Mouse (Mus musculus) small intestine, adult 2 months (tissue): ENCODE results near the gene Them4. TPM values are rescaled to one million over a fixed set of nuclear protein-coding genes. Genes with fewer than 3 reads are reported as not detected.
A peak's percentile ranks its signal among the peaks of the same experiment; 100 is the strongest.

Experiments
- H3K27ac ChIP-seq: fragments of 200-500 bp; 2 replicates; pipeline ENCODE4 v1.5.1; 2012; ENCODE audit warnings: low read depth, low read length, control low read depth, inconsistent platforms; ENCODE audit not compliant: insufficient read depth
- H3K27me3 ChIP-seq: fragments of 200-500 bp; 2 replicates; pipeline ENCODE4 v1.6.1; 2012; ENCODE audit warnings: mild to moderate bottlenecking, moderate library complexity, low read length, inconsistent platforms; ENCODE audit not compliant: control insufficient read depth, insufficient read depth
- H3K36me3 ChIP-seq: fragments of 200-500 bp; 2 replicates; pipeline ENCODE4 v1.6.1; 2012; ENCODE audit warnings: mild to moderate bottlenecking, low read length, control low read depth, inconsistent platforms; ENCODE audit not compliant: control insufficient read depth, insufficient read depth
- H3K4me1 ChIP-seq: fragments of 200-500 bp; 2 replicates; pipeline ENCODE4 v1.6.1; 2012; ENCODE audit warnings: low read length, inconsistent platforms, mixed read lengths; ENCODE audit not compliant: control insufficient read depth, insufficient read depth, insufficient read length
- H3K4me3 ChIP-seq: fragments of 200-500 bp; 2 replicates; pipeline ENCODE4 v1.5.1; 2012; ENCODE audit warnings: low read depth, mild to moderate bottlenecking, control low read depth, inconsistent platforms, low read length, moderate library complexity
- CTCF ChIP-seq: fragments of 200-500 bp; IDR thresholded peaks from 2 replicates; pipeline ENCODE4 v1.5.1; 2012; ENCODE audit warnings: low read depth, mild to moderate bottlenecking, control low read depth, inconsistent platforms, low read length, moderate library complexity, mixed read lengths; ENCODE audit not compliant: insufficient replicate concordance, insufficient read length; ENCODE audit errors: extremely low read depth
- POLR2A ChIP-seq: fragments of 200-500 bp; IDR thresholded peaks from 2 replicates; pipeline ENCODE4 v1.6.1; 2012; ENCODE audit warnings: low read depth, mild to moderate bottlenecking, control low read depth, inconsistent platforms, low read length, moderate library complexity
- WGBS: fragments of 180-500 bp; shearing (Covaris S2); methylation state at CpG from one replicate; pipeline ENCODE4 v1.1.7; 2018; 5-methylcytosine and 5-hydroxymethylcytosine counted together
- polyA plus RNA-seq: library from polyadenylated mRNA; depleted of rRNA; stranded (reverse); fragments of >200 nt; gene quantifications from 2 replicates; pipeline ENCODE4 v1.2.3, GENCODE M21; 2012

Gene Them4
- polyA plus RNA-seq, 1 experiment, result 1.0 TPM

DNA sequence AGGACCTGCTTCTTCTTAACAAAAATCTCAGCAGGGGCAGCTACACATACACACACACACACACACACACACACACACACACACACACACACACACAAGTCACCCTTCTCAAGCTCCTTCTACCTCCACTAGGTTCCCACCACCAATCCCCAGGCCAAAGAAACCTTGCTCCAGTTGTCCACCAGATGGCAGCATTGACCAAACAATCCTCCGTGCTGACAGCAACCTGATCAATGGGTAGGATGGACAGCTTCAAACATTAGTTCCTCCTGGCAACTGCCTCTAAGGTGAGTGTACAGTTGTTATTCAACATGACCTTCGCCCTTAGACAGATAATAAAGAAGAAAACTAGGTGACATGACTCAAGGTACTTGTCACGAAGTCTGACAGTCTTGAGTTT is 56.9 kb downstream of the Them4 start:
- H3K27ac ChIP-seq, result peak overlapping the region; percentile 93; the same call in 1 of the 2 replicates
- H3K4me1 ChIP-seq, result peaks cover 28% of the 10 kb centered on the region
- H3K27me3 ChIP-seq, result no peaks in the 10 kb centered on the region; the same call in 1 of the 2 replicates
- no peaks in the 10 kb centered on the region for H3K36me3 ChIP-seq
- 9% methylated on average over 3 of the region's 3 CpGs for WGBS
- no peak overlapping the region for H3K4me3 ChIP-seq
- no peak for TF ChIP-seq POLR2A
- peak; percentile 79; the same call in 1 of the 2 replicates for TF ChIP-seq CTCF

DNA sequence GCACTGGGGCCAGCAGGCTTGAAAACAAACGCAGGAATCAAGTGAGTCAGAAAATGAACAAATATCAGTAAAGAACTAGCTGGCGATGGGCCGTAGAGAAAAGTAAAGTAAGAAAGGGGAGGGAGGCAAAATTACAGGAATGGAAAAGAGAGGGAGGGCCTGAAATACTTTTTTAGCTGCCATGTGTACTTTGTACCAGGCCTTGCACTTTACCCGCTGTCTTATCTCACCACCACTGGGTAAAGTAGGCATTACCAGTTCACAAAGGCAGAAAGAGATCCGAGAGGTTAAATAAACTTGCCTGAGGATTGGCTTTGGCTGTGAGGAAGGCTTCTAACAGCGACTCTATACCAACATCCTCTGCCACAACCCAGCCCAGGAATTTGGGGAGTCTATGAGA is 57.6 kb downstream of the Them4 start:
- Histone ChIP-seq H3K36me3 (no peaks in the 10 kb centered on the region), H3K4me3 (no peak overlapping the region), H3K27ac (peak overlapping the region; percentile 93), H3K27me3 (no peaks in the 10 kb centered on the region), H3K4me1 (peaks cover 30% of the 10 kb centered on the region)
- 18% methylated on average over 6 of the region's 6 CpGs for WGBS
- no peak for TF ChIP-seq POLR2A

DNA sequence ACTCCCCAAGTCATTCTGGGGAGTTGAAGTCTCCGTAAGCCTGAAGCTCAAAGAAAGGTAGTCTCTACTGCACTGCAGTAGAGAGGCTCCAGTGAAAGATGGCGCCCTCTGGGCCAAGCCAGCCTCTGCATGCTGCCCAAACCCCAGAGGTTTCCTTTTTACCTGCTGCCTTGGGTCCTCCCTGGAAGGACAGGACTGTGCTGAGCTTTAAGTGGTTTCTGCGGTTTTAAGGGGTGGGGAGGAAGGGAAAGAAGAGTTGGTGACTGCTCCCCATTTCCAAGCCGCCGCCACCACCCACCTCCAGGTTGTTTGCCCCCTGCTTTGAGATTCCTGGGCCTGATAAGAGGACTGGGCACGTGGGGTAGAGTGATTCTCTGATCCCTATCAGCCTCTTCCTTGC is 58.7 kb downstream of the Them4 start:
- peak overlapping the region; percentile 93; the same call in 1 of the 2 replicates for H3K27ac ChIP-seq
- no peak for TF ChIP-seq POLR2A
- no peak for TF ChIP-seq CTCF
- no peaks in the 10 kb centered on the region for H3K27me3 ChIP-seq
- H3K4me3 ChIP-seq, result no peak overlapping the region
- WGBS, result 81% methylated on average over 6 of the region's 6 CpGs
- H3K4me1 ChIP-seq, result peaks cover 32% of the 10 kb centered on the region
- H3K36me3 ChIP-seq, result no peaks in the 10 kb centered on the region

DNA sequence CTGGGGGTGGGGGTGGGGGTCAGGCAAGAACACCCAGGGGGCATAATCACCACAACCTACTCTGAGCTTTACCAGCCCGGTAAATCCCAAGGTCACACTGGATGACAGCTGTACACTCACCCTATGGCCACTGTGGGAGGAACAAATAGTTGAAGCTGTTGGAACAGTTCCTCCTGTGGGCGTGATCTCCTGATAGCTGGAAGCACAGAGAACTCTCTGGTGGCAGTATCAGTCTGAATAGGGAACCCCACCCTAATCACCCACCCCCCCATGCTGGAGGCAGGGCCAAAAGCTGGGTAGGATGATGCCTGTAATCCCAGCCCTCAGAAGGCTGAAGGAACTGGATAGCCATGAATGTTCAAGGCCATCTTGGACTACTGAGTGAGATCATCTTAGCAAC is 59.8 kb downstream of the Them4 start:
- Histone ChIP-seq H3K36me3 (no peaks in the 10 kb centered on the region), H3K4me3 (no peak overlapping the region), H3K27ac (peak overlapping the region; percentile 84), H3K27me3 (no peaks in the 10 kb centered on the region), H3K4me1 (peaks cover 41% of the 10 kb centered on the region)
- TF ChIP-seq POLR2A (no peak), CTCF (no peak)
- WGBS, result 20% methylated on average over 2 of the region's 2 CpGs

DNA sequence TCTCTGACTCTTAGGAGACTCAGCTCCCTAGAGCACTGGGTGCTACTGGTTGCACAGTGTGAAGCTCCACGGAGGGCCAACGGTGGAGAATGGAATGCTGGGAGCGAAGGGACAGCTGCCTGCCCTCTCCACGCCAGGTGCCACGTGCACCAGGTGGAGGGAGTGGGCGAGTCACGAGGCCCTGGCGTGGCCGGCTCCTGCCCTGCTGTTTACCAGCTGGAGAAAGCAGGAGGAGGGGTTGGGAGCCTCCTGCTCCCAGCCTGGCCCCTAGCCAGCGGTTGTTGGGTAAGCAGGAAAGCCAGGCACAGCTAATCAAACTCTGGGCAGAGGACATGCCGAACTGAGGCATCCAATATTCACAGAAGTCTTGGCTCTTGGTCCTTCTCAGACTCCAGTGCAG is 61.7 kb downstream of the Them4 start:
- 10% methylated on average over 11 of the region's 11 CpGs for WGBS
- no peaks in the 10 kb centered on the region for H3K27me3 ChIP-seq
- peak overlapping the region; percentile 10; the same call in 1 of the 2 replicates for H3K27ac ChIP-seq
- H3K4me3 ChIP-seq, result no peak overlapping the region
- peaks cover 6% of the 10 kb centered on the region for H3K36me3 ChIP-seq
- TF ChIP-seq POLR2A, result no peak
- no peak for TF ChIP-seq CTCF
- H3K4me1 ChIP-seq, result peaks cover 49% of the 10 kb centered on the region

DNA sequence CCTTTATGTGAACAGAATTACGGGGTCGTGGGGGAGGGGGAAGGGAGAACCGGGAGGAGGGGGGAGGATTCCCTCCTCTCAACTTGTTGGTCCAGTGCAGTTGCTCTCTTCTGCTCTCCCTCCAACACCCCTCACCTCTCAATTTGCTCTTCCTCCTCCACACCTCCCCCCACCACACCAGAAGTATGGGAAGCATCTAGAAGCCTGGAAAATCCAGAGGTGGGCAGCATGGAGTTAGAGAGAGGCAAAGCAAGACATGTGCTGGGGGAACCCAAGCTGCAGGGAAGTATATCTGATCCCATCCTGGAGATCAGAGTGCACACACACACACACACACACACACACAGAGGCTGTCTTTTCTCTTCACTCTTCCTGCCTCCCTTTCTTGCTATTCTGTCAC is 62.1 kb downstream of the Them4 start:
- no peak overlapping the region for H3K4me3 ChIP-seq
- 8% methylated on average over 3 of the region's 3 CpGs for WGBS
- H3K4me1 ChIP-seq, result peaks cover 53% of the 10 kb centered on the region
- H3K27me3 ChIP-seq, result no peaks in the 10 kb centered on the region
- H3K27ac ChIP-seq, result peak overlapping the region; percentile 45
- no peak for TF ChIP-seq CTCF
- no peak for TF ChIP-seq POLR2A
- H3K36me3 ChIP-seq, result peaks cover 6% of the 10 kb centered on the region

DNA sequence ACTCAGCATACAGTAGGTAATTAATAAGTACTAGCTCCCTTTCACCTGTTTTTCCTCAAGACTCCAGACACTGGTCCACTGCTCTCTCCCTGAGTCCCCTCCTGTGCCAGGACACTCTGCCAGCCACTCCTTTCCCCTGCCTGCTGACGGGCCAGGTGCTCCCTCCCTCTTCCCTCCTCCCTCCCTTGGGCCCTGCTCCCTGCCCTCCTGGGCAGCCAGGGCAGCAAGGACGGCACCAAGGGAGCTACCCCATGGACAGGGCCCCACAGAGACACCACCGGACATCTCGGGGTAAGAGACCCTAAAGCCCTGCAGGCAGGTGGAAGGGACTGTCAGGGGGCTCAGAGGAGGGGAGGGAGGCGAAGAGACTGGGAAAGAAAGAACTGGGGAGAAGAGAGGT is 62.8 kb downstream of the Them4 start, which contains the start of gene Rorc:
Gene Rorc, plus strand, starts transcription at position 154 of the 400 bp plus-strand sequence.
- 12% methylated on average over 5 of the region's 5 CpGs for WGBS
- H3K4me1 ChIP-seq, result peaks cover 55% of the 10 kb centered on the region
- H3K27ac ChIP-seq, result peak within 1 kb of the TSS; percentile 91
- H3K36me3 ChIP-seq, result peaks cover 6% of the 10 kb centered on the region
- no peaks in the 10 kb centered on the region for H3K27me3 ChIP-seq
- no peak for TF ChIP-seq CTCF
- TF ChIP-seq POLR2A, result peak; percentile 55; the same call in 1 of the 2 replicates
- H3K4me3 ChIP-seq, result peak within 1 kb of the TSS; percentile 69

DNA sequence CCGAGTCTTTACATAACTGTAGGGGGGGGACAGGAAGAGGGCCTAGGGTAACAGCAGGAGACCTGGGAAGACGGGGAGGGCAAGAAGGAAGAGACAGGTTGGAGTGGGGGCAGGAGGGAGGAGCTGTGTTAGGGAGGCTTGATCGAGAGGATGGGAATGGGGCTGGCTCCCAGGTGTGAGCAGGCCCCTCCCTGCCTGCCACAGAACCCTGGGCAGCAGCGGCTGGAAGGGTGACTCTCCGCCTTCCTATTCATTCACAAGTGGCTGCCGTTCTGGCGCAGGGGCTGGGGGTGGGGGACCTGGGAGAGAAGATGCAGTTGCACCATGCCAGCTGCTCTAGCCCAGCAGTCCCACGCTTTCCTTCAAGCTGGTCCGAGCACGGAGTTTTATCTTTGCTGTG is 63.2 kb downstream of the Them4 start:
- H3K36me3 ChIP-seq, result peaks cover 6% of the 10 kb centered on the region
- 6% methylated on average over 10 of the region's 10 CpGs for WGBS
- H3K27me3 ChIP-seq, result no peaks in the 10 kb centered on the region
- peaks cover 55% of the 10 kb centered on the region for H3K4me1 ChIP-seq
- TF ChIP-seq POLR2A (no peak), CTCF (no peak)
- peak overlapping the region; percentile 91 for H3K27ac ChIP-seq
- peak overlapping the region; percentile 69 for H3K4me3 ChIP-seq
